Mouse (Mus musculus) hindbrain, embryonic 16.5 days (tissue): Measurements from ENCODE around the gene St6gal1. TPM values are rescaled to one million over a fixed set of nuclear protein-coding genes. Genes with fewer than 3 reads are reported as not detected.

ENCODE experiments used
- ATAC-seq: fragments of 200-750 bp; cut with Nextera tagmentation; 2 replicates; pipeline ENCODE4 v1.8.0; 2017; ENCODE audit warnings: moderate TSS enrichment, moderate library complexity
- H3K27ac ChIP-seq: fragments of 300-500 bp; sonication (generic); 2 replicates; pipeline ENCODE4 v1.5.1; 2014; ENCODE audit warnings: low read depth, mild to moderate bottlenecking, control low read depth, low read length, moderate library complexity
- H3K27me3 ChIP-seq: fragments of 300-500 bp; sonication (generic); replicated peaks from 2 replicates; pipeline ENCODE4 v1.6.1; 2014; ENCODE audit warnings: low read length; ENCODE audit not compliant: control insufficient read depth, insufficient read depth
- H3K36me3 ChIP-seq: fragments of 300-500 bp; sonication (generic); 2 replicates; pipeline ENCODE4 v1.6.1; 2014; ENCODE audit warnings: mild to moderate bottlenecking, low read length, moderate library complexity, mixed read lengths; ENCODE audit not compliant: control insufficient read depth, insufficient read depth
- H3K4me1 ChIP-seq: fragments of 300-500 bp; sonication (generic); 2 replicates; pipeline ENCODE4 v1.6.1; 2014; ENCODE audit warnings: low read depth, low read length; ENCODE audit not compliant: control insufficient read depth, insufficient read depth
- H3K4me2 ChIP-seq: fragments of 300-500 bp; sonication (generic); 2 replicates; pipeline ENCODE4 v1.6.1; 2014; ENCODE audit warnings: mild to moderate bottlenecking, low read length, control low read depth, moderate library complexity
- H3K4me3 ChIP-seq: fragments of 300-500 bp; sonication (generic); 2 replicates; pipeline ENCODE4 v1.5.1; 2014; ENCODE audit warnings: mild to moderate bottlenecking, low read length, control low read depth, moderate library complexity
- H3K9ac ChIP-seq: fragments of 300-500 bp; sonication (generic); 2 replicates; pipeline ENCODE4 v1.6.1; 2014; ENCODE audit warnings: low read depth, mild to moderate bottlenecking, control low read depth, low read length, moderate library complexity
- H3K9me3 ChIP-seq: fragments of 300-500 bp; sonication (generic); 2 replicates; pipeline ENCODE4 v1.6.1; 2014; ENCODE audit warnings: mild to moderate bottlenecking, low read length, moderate library complexity; ENCODE audit not compliant: control insufficient read depth
- WGBS: fragments of 180-500 bp; shearing (Covaris S2); extraction: QIAGEN DNeasy Blood & Tissue Kit; methylation state at CpG from one replicate; pipeline ENCODE4 v1.1.7; 2014; 5-methylcytosine and 5-hydroxymethylcytosine counted together
- polyA plus RNA-seq: library from polyadenylated mRNA; unstranded; fragments of >200 nt; fragmentation: Nextera tagmentation; extraction: Ambion mirVana; gene quantifications from 2 replicates; pipeline ENCODE4 v1.2.1, GENCODE M21; 2015

Gene St6gal1
- polyA plus RNA-seq, 1 experiment from 2014 or later: 18.4 TPM

DNA sequence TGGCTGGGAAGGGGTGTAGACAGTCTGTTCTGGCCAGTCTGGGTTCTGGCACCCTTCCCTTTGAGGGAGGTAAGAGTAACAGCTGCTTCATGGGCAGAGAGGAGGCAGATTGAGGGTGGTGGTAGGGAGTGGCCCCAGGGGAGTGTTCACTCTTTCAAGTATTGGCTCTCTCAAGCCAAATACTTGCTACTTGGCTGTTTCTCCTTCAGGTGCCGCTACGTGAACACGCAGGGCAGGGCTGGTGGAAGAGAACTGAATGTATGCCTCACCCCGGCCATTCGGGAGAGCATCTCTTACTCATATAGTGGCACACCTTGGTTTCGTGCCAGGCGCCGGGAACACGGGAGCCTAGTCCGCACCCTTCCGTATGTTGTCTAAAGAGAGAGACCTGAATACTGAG, 41.8 kb downstream of the St6gal1 start:
- no peak overlapping the region for H3K27ac ChIP-seq
- peaks cover 4% of the 10 kb centered on the region for H3K36me3 ChIP-seq
- no peak overlapping the region for H3K4me2 ChIP-seq
- WGBS: 89% methylated on average over 11 of the region's 11 CpGs
- no peaks in the 10 kb centered on the region for H3K9me3 ChIP-seq
- no peak for ATAC-seq
- H3K27me3 ChIP-seq: no peaks in the 10 kb centered on the region
- peaks cover 11% of the 10 kb centered on the region for H3K4me1 ChIP-seq
- H3K4me3 ChIP-seq: no peak overlapping the region
- no peak overlapping the region for H3K9ac ChIP-seq

- H3K9ac ChIP-seq: no peak overlapping the region
- H3K4me2 ChIP-seq: no peak overlapping the region
- ATAC-seq: no peak
- H3K27ac ChIP-seq: no peak overlapping the region
- WGBS: 74% methylated on average over 4 of the region's 4 CpGs
- H3K4me3 ChIP-seq: no peak overlapping the region
- peaks cover 4% of the 10 kb centered on the region for H3K36me3 ChIP-seq
- no peaks in the 10 kb centered on the region for H3K9me3 ChIP-seq
- H3K4me1 ChIP-seq: peaks cover 11% of the 10 kb centered on the region
- no peaks in the 10 kb centered on the region for H3K27me3 ChIP-seq
These were observed 42.4 kb downstream of the St6gal1 start for GRCm38 (mm10) chr16:23266896-23267295.

- no peak for ATAC-seq
- Histone ChIP-seq H3K4me2 (no peak overlapping the region), H3K9me3 (no peaks in the 10 kb centered on the region), H3K9ac (no peak overlapping the region), H3K4me3 (no peak overlapping the region), H3K27ac (no peak overlapping the region), H3K4me1 (peaks cover 14% of the 10 kb centered on the region), H3K27me3 (no peaks in the 10 kb centered on the region), H3K36me3 (peaks cover 4% of the 10 kb centered on the region)
- 87% methylated on average over 7 of the region's 7 CpGs for WGBS
These were observed 43.7 kb downstream of the St6gal1 start for GRCm38 (mm10) chr16:23268231-23268630.

GRCm38 (mm10) chr16:23269056-23269983, 44.8 kb downstream of the St6gal1 start:
- H3K27ac ChIP-seq: peak overlapping the region; percentile 3; the same call in 1 of the 2 replicates
- ATAC-seq: no peak
- peaks cover 1% of the 10 kb centered on the region; the same call in 1 of the 2 replicates for H3K36me3 ChIP-seq
- H3K9me3 ChIP-seq: no peaks in the 10 kb centered on the region
- peaks cover 14% of the 10 kb centered on the region for H3K4me1 ChIP-seq
- no peak overlapping the region for H3K9ac ChIP-seq
- no peaks in the 10 kb centered on the region for H3K27me3 ChIP-seq
- no peak overlapping the region for H3K4me2 ChIP-seq
- H3K4me3 ChIP-seq: no peak overlapping the region
- 83% methylated on average over 17 of the region's 17 CpGs for WGBS

GRCm38 (mm10) chr16:23269984-23270912, 45.7 kb downstream of the St6gal1 start:
- ATAC-seq: peak; percentile 57
- Histone ChIP-seq H3K27ac (peak overlapping the region; percentile 3; the same call in 1 of the 2 replicates), H3K36me3 (no peaks in the 10 kb centered on the region), H3K9ac (no peak overlapping the region), H3K4me2 (no peak overlapping the region), H3K4me1 (peaks cover 14% of the 10 kb centered on the region), H3K9me3 (no peaks in the 10 kb centered on the region), H3K27me3 (no peaks in the 10 kb centered on the region), H3K4me3 (no peak overlapping the region)
- 23% methylated on average over 10 of the region's 10 CpGs for WGBS

DNA sequence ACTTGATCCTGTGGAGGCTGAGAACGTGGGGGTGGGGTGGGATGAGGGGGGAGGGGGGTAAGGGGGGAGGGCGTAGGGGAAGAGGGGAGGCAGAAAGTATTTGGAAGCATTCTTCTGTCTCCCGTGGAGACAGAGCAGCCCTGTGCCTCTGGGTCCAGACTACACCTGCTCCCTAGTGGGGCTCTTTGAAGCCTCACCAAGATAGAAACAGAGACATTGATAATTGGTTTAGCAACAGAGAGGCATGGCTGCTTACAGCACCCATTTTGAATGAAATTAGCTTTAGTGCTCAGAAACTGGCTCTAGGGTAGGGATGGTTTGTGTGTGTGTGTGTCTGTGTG, 46.3 kb downstream of the St6gal1 start:
- 0% methylated on average over 2 of the region's 3 CpGs for WGBS
- Histone ChIP-seq H3K9me3 (no peaks in the 10 kb centered on the region), H3K27ac (0 out of 2 replicates have a peak overlapping the region, but pooled peaks have one; percentile 2), H3K4me2 (no peak overlapping the region), H3K36me3 (no peaks in the 10 kb centered on the region), H3K4me1 (peaks cover 14% of the 10 kb centered on the region), H3K27me3 (no peaks in the 10 kb centered on the region), H3K9ac (no peak overlapping the region), H3K4me3 (no peak overlapping the region)
- peak; percentile 50; the same call in 1 of the 2 replicates for ATAC-seq

DNA sequence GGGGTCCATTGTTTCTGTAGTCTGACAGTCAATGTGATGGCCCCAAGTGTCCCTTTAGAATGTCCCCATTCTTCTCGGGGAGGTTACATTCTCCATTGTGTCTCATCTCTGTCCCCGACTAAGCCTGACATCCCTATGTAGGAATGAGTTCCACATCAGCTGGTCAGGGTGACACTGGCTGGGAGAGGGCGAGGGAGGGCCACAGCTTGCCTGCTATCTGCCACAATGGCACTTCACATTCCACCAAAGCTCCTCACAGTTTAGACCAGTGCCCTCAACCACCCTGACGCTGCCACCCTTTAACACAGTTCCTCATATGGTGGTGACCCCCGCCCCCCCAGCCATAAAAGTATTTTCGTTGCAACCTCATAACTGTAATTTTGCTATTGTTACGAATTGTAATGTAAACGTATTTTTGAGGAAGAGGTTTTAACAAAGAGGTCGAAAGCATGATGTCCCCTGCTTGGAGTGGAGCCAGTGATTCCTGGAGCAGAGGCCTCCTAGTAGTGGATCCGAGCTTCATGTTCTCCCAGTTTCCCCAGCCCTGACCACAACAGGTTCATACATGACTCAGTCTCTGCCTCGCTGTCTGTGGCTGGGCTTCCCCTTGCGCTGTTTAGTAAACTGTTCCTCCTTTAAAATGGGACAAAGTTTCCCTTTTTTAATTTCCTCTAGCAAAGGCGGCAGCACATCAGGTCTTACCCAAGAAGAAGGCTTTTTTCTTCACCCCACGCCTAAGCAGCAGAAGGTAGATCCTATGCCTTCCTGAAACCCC, 47.4 kb downstream of the St6gal1 start:
- 68% methylated on average over 14 of the region's 14 CpGs for WGBS

DNA sequence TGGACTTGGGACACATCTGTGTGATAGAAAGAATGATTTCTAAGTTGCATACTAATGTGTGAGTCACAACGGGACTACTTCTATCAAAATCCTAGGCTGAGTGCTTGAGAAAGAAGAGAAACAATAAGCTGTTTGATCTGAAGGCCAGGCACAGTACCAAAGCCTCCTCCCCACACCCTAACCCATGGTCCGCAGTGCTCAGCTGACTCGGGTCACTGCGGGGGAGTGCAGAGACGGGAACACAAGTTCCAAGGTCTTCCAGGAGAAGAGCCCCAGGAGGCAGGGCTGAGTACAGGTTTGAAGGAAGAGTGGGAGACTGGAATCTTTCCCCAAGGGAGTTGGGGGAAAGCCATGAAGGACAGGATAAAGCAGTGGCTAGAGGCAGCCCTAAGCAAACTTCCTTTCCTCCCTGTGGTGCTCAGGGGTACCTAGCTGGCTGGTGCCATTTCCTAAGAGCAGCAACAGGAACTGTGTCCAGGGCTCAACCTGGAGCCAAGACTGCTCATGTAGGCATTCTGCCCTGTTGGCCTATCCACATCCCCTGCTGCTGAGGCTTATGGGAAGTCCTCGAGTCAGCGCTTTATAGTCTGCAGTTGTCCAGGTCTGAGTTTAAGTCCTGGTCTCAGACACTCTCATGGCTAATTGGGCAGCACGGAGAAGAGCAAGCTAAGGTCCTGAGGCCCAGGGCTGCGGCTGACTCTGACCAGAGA, 48.1 kb downstream of the St6gal1 start:
- Histone ChIP-seq H3K4me3 (no peak overlapping the region), H3K9ac (no peak overlapping the region), H3K27ac (0 out of 2 replicates have a peak overlapping the region, but pooled peaks have one; percentile 11), H3K4me2 (no peak overlapping the region), H3K27me3 (no peaks in the 10 kb centered on the region), H3K4me1 (peaks cover 14% of the 10 kb centered on the region), H3K36me3 (no peaks in the 10 kb centered on the region), H3K9me3 (no peaks in the 10 kb centered on the region)
- 59% methylated on average over 9 of the region's 9 CpGs for WGBS
- ATAC-seq: 0 out of 2 replicates have a peak, but pooled peaks have one; percentile 43

More for the DNA sequence above, 47.4 kb downstream of the St6gal1 start:
- Histone ChIP-seq H3K4me3 (no peak overlapping the region), H3K4me2 (no peak overlapping the region), H3K9me3 (no peaks in the 10 kb centered on the region), H3K4me1 (peaks cover 14% of the 10 kb centered on the region), H3K27me3 (no peaks in the 10 kb centered on the region), H3K9ac (no peak overlapping the region), H3K27ac (no peak overlapping the region), H3K36me3 (no peaks in the 10 kb centered on the region)
- no peak for ATAC-seq
